Mouse (Mus musculus) kidney, adult 2 months (tissue): ENCODE results near the gene Olfr776.

Experiments
- CTCF ChIP-seq: fragments of 200-500 bp; conservative IDR thresholded peaks from 2 replicates; pipeline ENCODE4 v1.5.1; 2011; ENCODE audit warnings: low read depth, mild to moderate bottlenecking, control low read depth, low read length, moderate library complexity, mixed read lengths; ENCODE audit not compliant: insufficient read depth, insufficient read length
- POLR2A ChIP-seq: fragments of 200-500 bp; IDR thresholded peaks from one replicate; pipeline ENCODE4 v1.6.1; 2011; ENCODE audit warnings: low read depth, low read length, control low read depth

DNA sequence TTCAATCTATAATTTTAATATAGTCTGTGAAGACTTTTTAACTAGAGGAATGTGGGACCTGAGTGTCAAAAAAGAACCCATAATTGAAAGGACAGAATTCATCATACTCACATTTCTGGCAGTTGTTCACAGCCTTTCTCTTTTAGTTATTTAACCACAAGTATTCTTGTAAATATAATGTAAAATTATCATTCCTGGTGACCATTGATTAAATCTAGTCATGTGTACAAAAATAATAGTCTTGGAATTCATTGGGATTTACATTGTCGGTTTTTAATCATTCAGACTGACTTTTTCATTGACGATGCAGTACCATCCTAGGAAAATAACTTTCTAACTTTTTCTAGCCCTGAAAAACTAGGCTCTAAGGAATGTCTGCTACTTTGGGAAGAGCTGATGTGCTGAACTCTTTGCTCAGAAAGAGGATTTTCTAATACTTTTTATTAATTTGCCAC, 12.2 kb downstream of the Olfr776 start, which contains the start of gene Olfr777:
- TF ChIP-seq CTCF: no peak
- no peak for TF ChIP-seq POLR2A
